Mouse (Mus musculus) C2C12 (cell line): Measurements from ENCODE around the gene Avp. TPM values are rescaled to one million over a fixed set of nuclear protein-coding genes. Genes with fewer than 3 reads are reported as not detected.

Experiments
- H3K27me3 ChIP-seq: one replicate; pipeline ENCODE4 v1.6.1; 2011; ENCODE audit not compliant: control insufficient read depth, insufficient read depth, insufficient read length
- H3K36me3 ChIP-seq: one replicate; pipeline ENCODE4 v1.6.1; 2011; ENCODE audit not compliant: control insufficient read depth, insufficient read depth
- H3K4me3 ChIP-seq: one replicate; pipeline ENCODE4 v1.5.1; 2011; ENCODE audit warnings: mild to moderate bottlenecking, control low read depth; ENCODE audit not compliant: poor library complexity, insufficient read depth, severe bottlenecking
- H3K79me2 ChIP-seq: one replicate; pipeline ENCODE4 v1.6.1; 2011; ENCODE audit not compliant: control insufficient read depth, insufficient read depth
- H3K79me3 ChIP-seq: one replicate; pipeline ENCODE4 v1.6.1; 2011; ENCODE audit warnings: low read depth, control low read depth
- H3ac ChIP-seq: one replicate; pipeline ENCODE3; 2011; ENCODE audit warnings: low read depth; ENCODE audit not compliant: control insufficient read depth, insufficient read length
- CEBPB ChIP-seq: IDR thresholded peaks from one replicate; pipeline ENCODE4 v1.6.1; 2011; ENCODE audit warnings: low read depth, mild to moderate bottlenecking, control low read depth, moderate library complexity
- CTCF ChIP-seq: IDR thresholded peaks from one replicate; pipeline ENCODE4 v1.5.1; 2011; ENCODE audit not compliant: control insufficient read depth, insufficient read depth, insufficient read length
- FOSL1 ChIP-seq: IDR thresholded peaks from one replicate; pipeline ENCODE4 v1.8.0; 2011; ENCODE audit warnings: mild to moderate bottlenecking, low read length; ENCODE audit not compliant: poor library complexity, insufficient read depth, severe bottlenecking
- MAX ChIP-seq: IDR thresholded peaks from one replicate; pipeline ENCODE4 v1.6.1; 2011; ENCODE audit warnings: mild to moderate bottlenecking, control low read depth
- MYOD1 ChIP-seq: IDR thresholded peaks from one replicate; pipeline ENCODE4 v1.6.1; 2011; ENCODE audit warnings: low read depth; ENCODE audit not compliant: control insufficient read depth, insufficient read length
- MYOG ChIP-seq: IDR thresholded peaks from one replicate; pipeline ENCODE4 v1.6.1; 2011; ENCODE audit not compliant: control insufficient read depth, insufficient read length; ENCODE audit errors: extremely low read depth
- USF1 ChIP-seq: IDR thresholded peaks from one replicate; pipeline ENCODE4 v1.6.1; 2011; ENCODE audit warnings: low read depth, mild to moderate bottlenecking, control low read depth, moderate library complexity
- polyA plus RNA-seq: library from polyadenylated mRNA; unstranded; fragments of >200 nt; fragmentation: generic; extraction: Trizol; gene quantifications from one replicate; pipeline ENCODE4 v1.2.1, GENCODE M21; 2012; ENCODE audit warnings: missing spikeins

Avp gene
- polyA plus RNA-seq, 1 experiment, result not detected

DNA sequence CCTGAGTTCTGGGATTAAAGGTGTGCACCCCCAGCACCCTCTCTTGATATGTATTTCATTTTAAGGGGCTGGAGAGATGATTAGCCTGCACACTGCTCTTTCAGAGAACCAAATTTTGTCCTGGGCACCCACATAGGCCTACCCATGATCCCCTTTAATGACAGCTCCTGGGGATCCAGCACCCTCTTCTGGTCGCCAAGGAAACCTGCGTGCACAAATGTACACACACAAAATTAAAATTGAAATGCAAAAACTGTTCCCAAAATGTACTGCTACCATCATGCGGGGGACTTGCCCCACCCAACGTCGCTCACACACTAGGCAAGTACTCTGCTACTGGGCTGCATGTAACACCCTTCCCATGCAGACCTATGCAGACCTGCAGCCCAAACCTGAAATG lies 7.4 kb downstream of the Avp start:
- TF ChIP-seq CTCF (no peak), USF1 (no peak), MYOG (no peak), FOSL1 (no peak), MYOD1 (no peak), MAX (no peak), CEBPB (no peak)
- H3ac ChIP-seq, result no peak overlapping the region
- no peaks in the 10 kb centered on the region for H3K79me3 ChIP-seq

DNA sequence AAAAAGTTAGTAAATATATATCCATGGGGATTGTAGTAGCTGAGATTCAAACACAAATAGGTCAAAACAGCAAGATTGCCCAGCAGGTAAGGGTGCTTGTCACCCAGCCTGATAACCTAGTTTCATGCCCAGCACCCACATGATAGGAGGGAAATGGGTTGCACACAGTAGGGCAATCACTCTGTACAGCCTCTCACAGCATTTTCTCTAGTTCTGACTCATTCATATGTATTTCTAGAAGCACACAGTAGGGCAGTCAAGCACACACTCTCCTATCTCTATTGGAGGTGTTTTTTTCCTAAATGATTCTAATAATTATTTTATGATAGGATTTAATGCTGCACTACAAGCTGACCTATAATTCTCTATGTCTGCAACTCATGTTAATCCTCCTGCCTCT lies 12.4 kb downstream of the Avp start:
- peaks cover 6% of the 10 kb centered on the region for H3K79me3 ChIP-seq
- H3K4me3 ChIP-seq, result no peak overlapping the region
- peaks cover 29% of the 10 kb centered on the region for H3K36me3 ChIP-seq
- H3K27me3 ChIP-seq, result no peaks in the 10 kb centered on the region
- peaks cover 16% of the 10 kb centered on the region for H3K79me2 ChIP-seq
- H3ac ChIP-seq, result no peak overlapping the region
- TF ChIP-seq MYOG, result no peak
- no peak for TF ChIP-seq MAX
- no peak for TF ChIP-seq USF1
- no peak for TF ChIP-seq FOSL1
- TF ChIP-seq CEBPB, result no peak
- TF ChIP-seq CTCF, result no peak
- no peak for TF ChIP-seq MYOD1

More for the DNA sequence above, 7.4 kb downstream of the Avp start:
- H3K27me3 ChIP-seq, result peaks cover 5% of the 10 kb centered on the region
- H3K4me3 ChIP-seq, result no peak overlapping the region
- no peaks in the 10 kb centered on the region for H3K79me2 ChIP-seq
- no peaks in the 10 kb centered on the region for H3K36me3 ChIP-seq

DNA sequence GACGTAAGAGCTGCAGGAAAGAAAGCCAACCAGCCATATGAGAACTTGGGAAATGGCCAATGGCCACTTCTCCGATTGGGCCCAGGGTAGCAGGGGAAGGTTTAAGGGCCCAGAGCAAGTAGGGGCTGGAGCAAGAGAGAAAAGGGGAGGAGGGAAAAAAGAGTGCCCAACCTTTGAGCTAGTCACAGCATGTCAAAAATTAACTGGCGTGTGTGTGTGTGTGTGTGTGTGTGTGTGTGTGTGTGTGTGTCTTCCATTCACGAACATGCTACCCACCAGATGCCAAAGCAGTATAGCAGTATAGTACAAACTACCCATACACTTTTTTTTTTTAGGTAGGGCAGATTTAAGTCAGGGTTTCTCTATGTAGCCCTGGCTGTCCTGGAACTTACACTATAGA lies 13.4 kb downstream of the Avp start:
- Histone ChIP-seq H3K79me3 (peaks cover 16% of the 10 kb centered on the region), H3ac (no peak overlapping the region), H3K4me3 (no peak overlapping the region), H3K36me3 (peaks cover 30% of the 10 kb centered on the region), H3K79me2 (peaks cover 26% of the 10 kb centered on the region), H3K27me3 (no peaks in the 10 kb centered on the region)
- no peak for TF ChIP-seq CEBPB

DNA sequence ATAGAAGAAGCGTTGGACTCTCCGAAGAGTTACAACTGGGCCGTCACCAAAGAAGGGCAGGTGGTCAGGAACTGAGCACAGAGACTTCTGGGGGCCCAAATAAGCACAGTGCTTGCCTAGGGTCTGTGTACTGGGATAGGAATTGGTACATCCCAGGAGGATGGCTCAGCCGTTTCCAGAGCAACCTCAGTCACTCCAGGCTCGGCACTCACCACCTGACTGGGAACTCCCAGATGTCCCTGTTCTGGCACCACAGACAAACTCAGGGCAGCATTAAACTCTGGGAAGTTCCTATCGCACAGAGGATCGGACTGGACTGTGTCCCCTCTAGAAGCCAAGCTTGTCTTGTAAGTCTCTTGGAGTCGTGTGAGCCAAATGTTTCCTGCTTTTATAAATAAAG lies 17.4 kb downstream of the Avp start:
- H3K36me3 ChIP-seq, result peaks cover 30% of the 10 kb centered on the region
- H3K79me2 ChIP-seq, result peaks cover 30% of the 10 kb centered on the region
- H3K4me3 ChIP-seq, result no peak overlapping the region
- no peaks in the 10 kb centered on the region for H3K27me3 ChIP-seq
- TF ChIP-seq FOSL1 (no peak), CEBPB (no peak), MAX (no peak)
- peaks cover 18% of the 10 kb centered on the region for H3K79me3 ChIP-seq
- H3ac ChIP-seq, result no peak overlapping the region

DNA sequence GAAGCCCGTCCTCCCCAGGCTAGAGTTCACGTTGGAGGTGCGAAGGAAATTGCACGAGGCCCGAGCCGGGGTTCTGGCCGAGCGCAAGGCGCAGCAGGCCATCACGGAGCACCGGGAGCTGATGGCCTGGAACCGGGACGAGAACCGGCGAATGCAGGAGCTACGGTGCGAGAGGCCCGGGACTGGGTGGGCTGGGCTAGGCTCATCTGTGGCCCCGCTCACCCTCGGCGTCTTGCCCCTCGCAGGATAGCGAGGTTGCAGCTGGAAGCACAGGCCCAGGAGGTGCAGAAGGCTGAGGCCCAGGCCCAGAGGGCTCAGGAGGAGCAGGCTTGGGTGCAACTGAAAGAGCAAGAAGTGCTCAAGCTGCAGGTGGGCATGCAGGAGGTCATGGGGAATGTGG lies 18.3 kb downstream of the Avp start:
- Histone ChIP-seq H3K27me3 (no peaks in the 10 kb centered on the region), H3K36me3 (peaks cover 30% of the 10 kb centered on the region), H3K4me3 (peak overlapping the region; percentile 92), H3ac (peak overlapping the region; percentile 98), H3K79me3 (peaks cover 18% of the 10 kb centered on the region), H3K79me2 (peaks cover 30% of the 10 kb centered on the region)
- TF ChIP-seq MYOG (no peak), CEBPB (no peak), MYOD1 (no peak), FOSL1 (no peak), MAX (no peak), CTCF (no peak), USF1 (no peak)

DNA sequence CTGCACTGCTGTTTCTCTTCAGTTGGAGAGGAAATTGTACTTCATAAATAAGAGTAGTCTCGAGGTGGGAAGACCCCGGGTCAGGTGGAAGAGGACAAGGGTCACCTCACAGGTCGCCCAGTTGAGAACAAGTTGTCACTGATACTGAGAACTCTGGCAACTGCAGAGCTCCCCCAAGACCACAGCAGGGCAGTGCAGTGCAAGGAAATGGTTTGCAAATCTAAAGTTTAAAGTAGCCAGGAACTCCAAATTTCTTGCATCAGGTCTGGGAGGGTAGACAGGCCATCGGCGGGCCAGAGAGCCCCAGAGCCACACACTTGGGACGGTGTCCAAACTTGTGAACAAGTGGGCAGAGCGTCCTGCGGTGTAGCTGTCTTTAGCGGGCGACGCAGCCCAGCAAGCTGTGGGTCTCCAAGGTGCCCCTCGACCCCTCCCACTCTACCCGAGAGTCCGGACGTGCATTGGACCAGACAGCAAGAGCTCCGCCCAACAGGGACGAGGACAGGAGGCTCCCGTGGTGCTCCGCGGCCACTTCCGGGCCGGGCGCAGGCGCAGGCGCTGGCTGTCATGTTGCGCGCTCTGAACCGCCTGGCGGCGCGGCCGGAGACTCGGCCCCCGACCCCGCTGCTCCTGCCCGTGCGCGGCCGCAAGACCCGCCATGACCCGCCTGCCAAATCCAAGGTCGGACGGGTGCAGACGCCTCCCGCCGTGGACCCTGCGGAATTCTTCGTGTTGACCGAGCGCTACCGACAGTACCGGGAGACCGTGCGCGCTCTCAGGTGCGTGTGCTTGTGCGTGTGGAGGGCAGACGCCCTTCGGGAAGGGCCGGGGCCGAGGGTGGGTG lies 18.9 kb downstream of the Avp start, which contains the start of gene Mrps26:
Gene Mrps26 (plus strand): TSS at position 531 of the 844 bp plus-strand sequence.
- Histone ChIP-seq H3ac (peak within 1 kb of the TSS; percentile 98), H3K27me3 (no peaks in the 10 kb centered on the region), H3K79me2 (peaks cover 30% of the 10 kb centered on the region), H3K79me3 (peaks cover 18% of the 10 kb centered on the region), H3K36me3 (peaks cover 31% of the 10 kb centered on the region), H3K4me3 (peak within 1 kb of the TSS; percentile 92)
- TF ChIP-seq MAX (peak; percentile 14), MYOD1 (no peak)
